19 mouse cellular contexts compared by ENCODE assay signal in genomic region chr7:34290450-34291151, GRCm38 (mm10). TPM values are rescaled to one million over a fixed set of nuclear protein-coding genes. Genes with fewer than 3 reads are reported as not detected.
DNase-seq lines count a peak whose midpoint lies in the region; ATAC-seq and TF ChIP-seq lines count a peak whose summit lies in the region.
"Had no signal": no experiment of that assay in that cellular context is flagged by ENCODE, and none has a peak within 500 bp of the region (broad histone marks: within the 10 kb centered on the region; RNA-seq: fewer than 3 reads in every experiment).

No protein-coding gene starts in this region.

- H3K36me3 ChIP-seq in heart, embryonic 15.5 days = peaks cover 2% of the 10 kb centered on the region; the same call in 1 of the 2 replicates
- H3K36me3 ChIP-seq in limb, embryonic 15.5 days = no peaks in the 10 kb centered on the region; the same call in none of the 2 replicates
- H3K36me3 ChIP-seq in limb, embryonic 10.5 days = no peaks in the 10 kb centered on the region
- H3K36me3 ChIP-seq in stomach, postnatal 0 days (ENCODE audit: control insufficient read depth, insufficient read depth, low read length) = no peaks in the 10 kb centered on the region
- peaks cover 4% of the 10 kb centered on the region; the same call in 1 of the 2 replicates for H3K36me3 ChIP-seq in hindbrain, embryonic 14.5 days (replicated peaks; ENCODE audit: control insufficient read depth, insufficient read depth)
- H3K36me3 ChIP-seq: forebrain, embryonic 15.5 days had no signal

- no peak overlapping the region for H3K9ac ChIP-seq in heart, embryonic 15.5 days
- H3K9ac ChIP-seq in limb, embryonic 15.5 days = no peak overlapping the region
- no peak overlapping the region for H3K9ac ChIP-seq in stomach, postnatal 0 days (ENCODE audit: low read length)
- H3K9ac ChIP-seq in hindbrain, embryonic 14.5 days = no peak overlapping the region
- H3K9ac ChIP-seq: forebrain, embryonic 15.5 days had no signal

- H3K27ac ChIP-seq in heart, embryonic 15.5 days = peak overlapping the region; percentile 65
- 0 out of 2 replicates have a peak overlapping the region, but pooled peaks have one; percentile 14 for H3K27ac ChIP-seq in limb, embryonic 15.5 days
- no peak overlapping the region for H3K27ac ChIP-seq in limb, embryonic 10.5 days
- H3K27ac ChIP-seq in stomach, postnatal 0 days (replicated peaks) = peak overlapping the region; percentile 37
- no peak overlapping the region for H3K27ac ChIP-seq in hindbrain, embryonic 14.5 days
- H3K27ac ChIP-seq: forebrain, embryonic 15.5 days had no signal

- H3K27me3 ChIP-seq in heart, embryonic 15.5 days = no peaks in the 10 kb centered on the region
- no peaks in the 10 kb centered on the region for H3K27me3 ChIP-seq in limb, embryonic 15.5 days
- H3K27me3 ChIP-seq in limb, embryonic 10.5 days (ENCODE audit: low read depth, poor library complexity, severe bottlenecking) = no peaks in the 10 kb centered on the region
- no peaks in the 10 kb centered on the region for H3K27me3 ChIP-seq in stomach, postnatal 0 days (ENCODE audit: control insufficient read depth, insufficient read depth, low read length)
- no peaks in the 10 kb centered on the region for H3K27me3 ChIP-seq in hindbrain, embryonic 14.5 days (ENCODE audit: control insufficient read depth, insufficient read depth, low read length)
- H3K27me3 ChIP-seq: forebrain, embryonic 15.5 days had no signal

- TF ChIP-seq EP300 in stomach, postnatal 0 days (optimal IDR thresholded peaks at IDR 0.05) = no peak

- H3K9me3 ChIP-seq in heart, embryonic 15.5 days (replicated peaks) = no peaks in the 10 kb centered on the region
- no peaks in the 10 kb centered on the region for H3K9me3 ChIP-seq in limb, embryonic 15.5 days
- no peaks in the 10 kb centered on the region for H3K9me3 ChIP-seq in limb, embryonic 10.5 days (replicated peaks)
- H3K9me3 ChIP-seq in stomach, postnatal 0 days (ENCODE audit: control insufficient read depth, low read length) = no peaks in the 10 kb centered on the region
- no peaks in the 10 kb centered on the region for H3K9me3 ChIP-seq in hindbrain, embryonic 14.5 days (ENCODE audit: control insufficient read depth, low read length)
- H3K9me3 ChIP-seq: forebrain, embryonic 15.5 days had no signal

- no peak for TF ChIP-seq CTCF in stomach, postnatal 0 days (IDR thresholded peaks at IDR 0.05; ENCODE audit: low read depth)

- 0 out of 2 replicates have a peak, but pooled peaks cover 4% of the 10 kb centered on the region for H3K4me1 ChIP-seq in heart, embryonic 15.5 days (replicated peaks)
- H3K4me1 ChIP-seq in limb, embryonic 15.5 days = no peaks in the 10 kb centered on the region
- no peaks in the 10 kb centered on the region for H3K4me1 ChIP-seq in limb, embryonic 10.5 days
- no peaks in the 10 kb centered on the region for H3K4me1 ChIP-seq in stomach, postnatal 0 days (replicated peaks; ENCODE audit: control insufficient read depth, insufficient read depth)
- H3K4me1 ChIP-seq in hindbrain, embryonic 14.5 days (replicated peaks; ENCODE audit: control insufficient read depth, insufficient read depth, low read length) = no peaks in the 10 kb centered on the region
- H3K4me1 ChIP-seq: forebrain, embryonic 15.5 days had no signal

- intact Hi-C loops in heart, postnatal 36 days (cut with DNase I) = no loop called here

- no peak overlapping the region for H3K4me3 ChIP-seq in heart, embryonic 15.5 days
- H3K4me3 ChIP-seq in limb, embryonic 15.5 days = no peak overlapping the region
- no peak overlapping the region for H3K4me3 ChIP-seq in limb, embryonic 10.5 days
- H3K4me3 ChIP-seq in stomach, postnatal 0 days (ENCODE audit: low read depth, low read length) = no peak overlapping the region
- no peak overlapping the region for H3K4me3 ChIP-seq in hindbrain, embryonic 14.5 days (replicated peaks; ENCODE audit: low read length)
- H3K4me3 ChIP-seq: forebrain, embryonic 15.5 days had no signal

- ATAC-seq in heart, embryonic 15.5 days (replicated peaks; ENCODE audit: insufficient number of reproducible peaks, insufficient read depth, low FRiP score, low read depth) = no peak
- ATAC-seq in limb, embryonic 15.5 days (ENCODE audit: insufficient number of reproducible peaks, low FRiP score, low TSS enrichment, low read depth) = no peak
- ATAC-seq in stomach, postnatal 0 days (ENCODE audit: low FRiP score, low TSS enrichment) = peak; percentile 90
- no peak for ATAC-seq in hindbrain, embryonic 14.5 days (ENCODE audit: low FRiP score)
- ATAC-seq: CD4-positive, CD25-positive, alpha-beta regulatory T cell, adult 4 months; forebrain, embryonic 15.5 days had no signal

- no peak overlapping the region for H3K4me2 ChIP-seq in heart, embryonic 15.5 days
- H3K4me2 ChIP-seq in limb, embryonic 15.5 days = no peak overlapping the region
- H3K4me2 ChIP-seq in stomach, postnatal 0 days (replicated peaks; ENCODE audit: low read depth) = no peak overlapping the region
- no peak overlapping the region for H3K4me2 ChIP-seq in hindbrain, embryonic 14.5 days (replicated peaks)
- H3K4me2 ChIP-seq: forebrain, embryonic 15.5 days; midbrain, embryonic 11.5 days had no signal

- DNase-seq in heart, postnatal 36 days = no peak
- DNase-seq in limb, embryonic 10.5 days (ENCODE audit: low spot score) = no peak
- peak; percentile 49 for DNase-seq in urinary bladder, postnatal 14 days (ENCODE audit: low spot score)
- no peak for DNase-seq in urinary bladder, postnatal 10 days (ENCODE audit: low spot score)
- peak; percentile 74 for DNase-seq in stomach, postnatal 0 days (ENCODE audit: low spot score)
- DNase-seq in hindbrain, embryonic 14.5 days (ENCODE audit: low spot score) = no peak
- DNase-seq: adrenal gland, adult 8-10 months; cerebellum, adult 8-10 months; kidney, postnatal 10 days; thymus, postnatal 36 days had no signal

RNA-seq across cellular contexts. Expression of gene 4931406P16Rik, which starts 22.8 kb away (rescaled TPM):
- polyA plus RNA-seq in heart, embryonic 15.5 days (2015; fragmentation: Nextera tagmentation; extraction: Ambion mirVana) = 28.2 and 32.5 TPM in 2 replicates
- total RNA-seq in heart, postnatal 36 days (2021) = 10 to 100 TPM; 47.4 to 55.9 TPM
- polyA plus RNA-seq in limb, embryonic 15.5 days (2015; fragmentation: Nextera tagmentation; extraction: Ambion mirVana) = 30.3 and 30.5 TPM in 2 replicates
- polyA plus RNA-seq in limb, embryonic 10.5 days (2016; fragmentation: Nextera tagmentation; extraction: Ambion mirVana) = 22.8 and 27.2 TPM in 2 replicates
- polyA plus RNA-seq in stomach, postnatal 0 days (2015; fragmentation: Nextera tagmentation; extraction: Ambion mirVana) = 15.2 and 16.1 TPM in 2 replicates
- 39.5 and 45.0 TPM in 2 replicates for polyA plus RNA-seq in hindbrain, embryonic 14.5 days (2014; fragmentation: Nextera tagmentation; extraction: Ambion mirVana)

RNA-seq across cellular contexts. Expression of gene Gm6096, which starts 39.8 kb away (rescaled TPM):
- polyA plus RNA-seq in heart, embryonic 15.5 days (2015; fragmentation: Nextera tagmentation; extraction: Ambion mirVana) = 0.31 TPM in 1 of 2 replicates, not detected in the other
- not detected for total RNA-seq in heart, postnatal 36 days (2021)
- not detected in 2 replicates for polyA plus RNA-seq in limb, embryonic 15.5 days (2015; fragmentation: Nextera tagmentation; extraction: Ambion mirVana)
- 0.38 TPM in 1 of 2 replicates, not detected in the other for polyA plus RNA-seq in limb, embryonic 10.5 days (2016; fragmentation: Nextera tagmentation; extraction: Ambion mirVana)
- polyA plus RNA-seq in stomach, postnatal 0 days (2015; fragmentation: Nextera tagmentation; extraction: Ambion mirVana) = not detected in 2 replicates
- 0.77 and 1.0 TPM in 2 replicates for polyA plus RNA-seq in hindbrain, embryonic 14.5 days (2014; fragmentation: Nextera tagmentation; extraction: Ambion mirVana)
- total RNA-seq: adrenal gland, adult 8-10 months; layer of hippocampus, postnatal 10 days; left cerebral cortex, postnatal 25 days; MEL; neutrophil, adult 5-6 weeks had no signal
- polyA plus RNA-seq: forebrain, embryonic 15.5 days; midbrain, embryonic 11.5 days had no signal

Comparison
In these comparisons a context has a peak if more than half of its experiments do, and no peak if none do; other contexts are left out.
1. H3K27ac ChIP-seq: peak in heart, embryonic 15.5 days (single experiment), limb, embryonic 15.5 days (single experiment) and stomach, postnatal 0 days (single experiment); none in limb, embryonic 10.5 days (single experiment) and hindbrain, embryonic 14.5 days (single experiment).
2. DNase-seq: peak in urinary bladder, postnatal 14 days (single experiment) and stomach, postnatal 0 days (single experiment); none in heart, postnatal 36 days (0 of 2), limb, embryonic 10.5 days (single experiment), urinary bladder, postnatal 10 days (single experiment) and hindbrain, embryonic 14.5 days (single experiment).